Mouse (Mus musculus): ENCODE measurements around the gene Slc9a9. TPM values are rescaled to one million over a fixed set of nuclear protein-coding genes. Genes with fewer than 3 reads are reported as not detected.

The Slc9a9 gene
- polyA plus RNA-seq, 1 experiment, result 20.8 TPM

DNA sequence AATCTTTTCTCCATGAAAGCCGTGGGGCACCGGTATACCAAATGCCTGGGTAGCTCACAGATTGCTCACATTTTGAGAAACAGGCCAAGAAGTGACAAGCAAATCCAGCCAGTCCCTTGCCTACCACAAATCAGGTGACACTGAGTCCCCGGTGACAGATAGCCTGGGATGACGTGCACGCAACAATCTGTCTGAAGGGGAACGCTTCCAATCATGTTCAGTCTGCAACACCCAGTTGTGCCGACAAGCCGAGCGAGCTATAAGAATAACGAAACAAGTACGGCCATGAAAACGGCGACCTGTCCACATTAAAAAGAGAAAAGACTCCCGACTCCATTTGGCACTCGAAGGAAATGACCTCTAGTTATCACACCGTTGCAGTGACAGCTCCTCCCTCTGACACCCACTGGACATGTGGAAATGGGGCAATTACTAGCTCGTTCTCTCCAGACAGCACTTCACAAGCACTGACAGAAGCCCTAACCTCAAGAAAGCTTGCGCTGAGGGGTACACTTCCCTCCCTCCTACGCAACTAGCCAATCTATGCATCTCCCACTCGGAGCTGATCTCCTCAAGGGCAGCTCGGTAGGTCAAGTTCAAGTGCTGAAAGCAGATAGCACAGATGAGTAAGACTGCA lies 587.1 kb downstream of the Slc9a9 start:
- no peak for DNase-seq (ENCODE audit: extremely low spot score in 1 of 2, low spot score in 1 of 2)

GRCm38 (mm10) chr9:95262851-95263250 lies 593.1 kb downstream of the Slc9a9 start:
- no peak for DNase-seq (ENCODE audit: extremely low spot score in 1 of 2, low spot score in 1 of 2)

- DNase-seq (ENCODE audit: extremely low spot score in 1 of 2, low spot score in 1 of 2), result no peak
Observed at GRCm38 (mm10) chr9:95263867-95264509, 594.3 kb downstream of the Slc9a9 start.

DNA sequence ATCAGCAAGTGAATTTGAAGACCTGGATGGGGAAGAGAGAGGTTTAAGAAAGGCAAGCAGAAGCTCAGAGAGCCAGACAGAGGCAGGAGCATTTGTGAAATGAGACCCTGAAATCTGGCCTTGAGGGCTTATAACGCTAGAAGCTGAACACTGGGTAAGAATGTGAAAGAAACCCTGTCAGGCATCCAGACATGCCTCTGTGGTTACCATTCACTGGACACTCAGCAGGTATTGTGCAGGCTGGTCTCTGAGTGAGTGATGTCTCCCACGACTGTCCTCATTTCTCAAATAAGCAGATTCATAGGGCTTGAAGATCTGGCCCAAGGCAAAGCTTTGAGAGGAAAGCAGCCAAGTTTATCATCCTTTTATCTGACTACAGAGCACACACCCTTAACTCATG lies 596.5 kb downstream of the Slc9a9 start:
- no peak for DNase-seq (ENCODE audit: extremely low spot score in 1 of 2, low spot score in 1 of 2)

GRCm38 (mm10) chr9:95266924-95267323 lies 597.2 kb downstream of the Slc9a9 start:
- no peak for DNase-seq (ENCODE audit: extremely low spot score in 1 of 2, low spot score in 1 of 2)

DNA sequence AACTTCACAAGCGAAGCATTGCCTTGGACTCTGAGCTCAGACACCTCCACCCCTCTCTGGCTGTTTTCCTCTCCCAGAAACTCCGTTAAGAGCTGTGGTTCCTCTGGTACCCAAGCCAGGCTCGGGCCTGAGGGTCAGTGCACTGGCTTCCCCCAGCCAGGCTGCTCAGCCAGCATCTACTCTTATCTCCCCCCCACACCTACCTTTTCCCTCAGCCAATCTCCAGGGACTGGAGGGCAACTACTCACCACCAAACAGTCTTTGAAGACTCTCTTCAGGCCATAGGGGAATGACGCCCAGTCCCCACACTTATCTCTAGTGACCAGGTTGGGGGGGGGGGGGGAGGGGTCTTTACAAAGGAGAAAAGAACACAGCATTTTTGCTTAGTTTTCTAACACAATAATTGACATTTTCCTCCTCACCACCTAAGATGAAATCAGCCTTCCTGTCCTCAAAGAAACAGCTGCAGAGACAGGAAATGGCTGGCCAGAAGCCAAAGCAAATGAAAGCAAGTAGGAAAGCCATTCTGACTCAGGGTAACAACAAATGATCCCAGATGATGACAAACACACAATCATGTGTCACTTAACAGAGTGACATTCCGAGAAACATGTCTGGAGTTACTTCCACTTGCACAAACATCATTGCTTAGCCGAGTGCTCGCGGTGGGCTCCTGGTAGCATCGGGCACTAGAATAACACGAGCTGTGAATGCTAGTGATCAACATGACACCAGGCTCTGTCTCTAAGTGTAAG lies 610.1 kb downstream of the Slc9a9 start:
- peak in 1 of 2 experiments; percentile 27 for DNase-seq (ENCODE audit: extremely low spot score in 1 of 2, low spot score in 1 of 2)

Other genes starting within 250 kb of the Slc9a9 start
- gene 1190002N15Rik, start 131.8 kb upstream of the Slc9a9 start, polyA plus RNA-seq (2012; rRNA removed), result 36.6 and 37.6 TPM in 2 replicates